Mouse (Mus musculus) forebrain, postnatal 0 days (tissue): ENCODE data around the gene Radil. TPM values are rescaled to one million over a fixed set of nuclear protein-coding genes. Genes with fewer than 3 reads are reported as not detected.

Experiments
- ATAC-seq: fragments of 200-750 bp; cut with Nextera tagmentation; 2 replicates; pipeline ENCODE4 v1.8.0; 2017; ENCODE audit warnings: mild to moderate bottlenecking, moderate library complexity
- DNase-seq: peaks from one replicate; pipeline ENCODE4 v3.0.0-alpha.2; 2015
- H3K27ac ChIP-seq: fragments of 300-500 bp; sonication (generic); 2 replicates; pipeline ENCODE4 v1.5.1; 2014; ENCODE audit warnings: low read depth, mild to moderate bottlenecking, antibody characterized with exemption, low read length, moderate library complexity, mixed read lengths
- H3K27me3 ChIP-seq: fragments of 300-500 bp; sonication (generic); 2 replicates; pipeline ENCODE4 v1.6.1; 2014; ENCODE audit warnings: mild to moderate bottlenecking, low read length, mixed read lengths; ENCODE audit not compliant: insufficient read depth
- H3K36me3 ChIP-seq: fragments of 300-500 bp; sonication (generic); 2 replicates; pipeline ENCODE4 v1.6.1; 2014; ENCODE audit warnings: mild to moderate bottlenecking, moderate library complexity; ENCODE audit not compliant: insufficient read depth
- H3K4me1 ChIP-seq: fragments of 300-500 bp; sonication (generic); 2 replicates; pipeline ENCODE4 v1.6.1; 2014; ENCODE audit warnings: antibody characterized with exemption; ENCODE audit not compliant: insufficient read depth
- H3K4me2 ChIP-seq: fragments of 300-500 bp; sonication (generic); 2 replicates; pipeline ENCODE4 v1.6.1; 2014; ENCODE audit warnings: low read depth, mild to moderate bottlenecking, moderate library complexity
- H3K4me3 ChIP-seq: fragments of 300-500 bp; sonication (generic); 2 replicates; pipeline ENCODE4 v1.5.1; 2014; ENCODE audit warnings: low read depth, low read length, mixed read lengths
- H3K9ac ChIP-seq: fragments of 300-500 bp; sonication (generic); 2 replicates; pipeline ENCODE4 v1.6.1; 2014; ENCODE audit warnings: mild to moderate bottlenecking
- H3K9me3 ChIP-seq: fragments of 300-500 bp; sonication (generic); 2 replicates; pipeline ENCODE4 v1.6.1; 2016; ENCODE audit warnings: low read length
- CTCF ChIP-seq: sonication (generic); IDR thresholded peaks from 2 replicates; pipeline ENCODE4 v1.5.1; 2016; ENCODE audit warnings: antibody characterized with exemption, control low read depth, low read depth
- WGBS: fragments of 180-500 bp; shearing (Covaris S2); extraction: QIAGEN DNeasy Blood & Tissue Kit; methylation state at CpG from one replicate; pipeline ENCODE4 v1.1.7; 2014; 5-methylcytosine and 5-hydroxymethylcytosine counted together
- polyA plus RNA-seq: library from polyadenylated mRNA; unstranded; fragments of >200 nt; fragmentation: Nextera tagmentation; extraction: Ambion mirVana; gene quantifications from 2 replicates; pipeline ENCODE4 v1.2.1, GENCODE M21; 2015
- total RNA-seq: library from RNA; depleted of rRNA; stranded (reverse); fragments of >200 nt; gene quantifications from 2 replicates; pipeline ENCODE4 v1.2.3, GENCODE M21; 2014

Radil gene
- total and polyA plus RNA-seq, 2 experiments from 2014 or later: 10.4 to 10.8 TPM

GRCm38 (mm10) chr5:142581517-142581916 lies 30.6 kb upstream of the Radil start:
- Histone ChIP-seq H3K9ac (no peak overlapping the region), H3K4me1 (0 out of 2 replicates have a peak, but pooled peaks cover 5% of the 10 kb centered on the region), H3K4me2 (no peak overlapping the region), H3K36me3 (peaks cover 9% of the 10 kb centered on the region), H3K9me3 (no peaks in the 10 kb centered on the region), H3K4me3 (no peak overlapping the region), H3K27me3 (no peaks in the 10 kb centered on the region), H3K27ac (no peak overlapping the region)
- ATAC-seq: peak; percentile 63
- DNase-seq: peak; percentile 84
- TF ChIP-seq CTCF: peak; percentile 96
- WGBS: 17% methylated on average over 5 of the region's 5 CpGs

DNA sequence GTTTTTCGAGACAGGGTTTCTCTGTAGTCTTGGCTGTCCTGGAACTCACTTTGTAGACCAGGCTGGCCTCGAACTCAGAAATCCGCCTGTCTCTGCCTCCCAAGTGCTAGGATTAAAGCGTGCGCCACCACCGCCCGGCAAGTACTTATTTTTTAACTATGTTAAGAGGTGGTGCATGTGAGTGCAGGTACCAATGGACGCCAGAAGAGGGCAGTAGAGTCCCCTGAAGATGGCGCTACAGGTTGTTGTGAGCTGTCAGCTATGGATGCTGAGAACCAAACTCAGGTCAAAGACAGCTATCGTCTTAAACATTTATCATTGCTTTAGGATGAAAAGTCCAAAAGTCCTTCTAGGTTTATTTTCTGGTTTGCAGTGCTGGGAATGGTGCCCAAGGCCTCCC lies 27.3 kb upstream of the Radil start:
- Histone ChIP-seq H3K27ac (no peak overlapping the region), H3K4me2 (no peak overlapping the region), H3K36me3 (peaks cover 9% of the 10 kb centered on the region), H3K9ac (no peak overlapping the region), H3K27me3 (no peaks in the 10 kb centered on the region), H3K9me3 (no peaks in the 10 kb centered on the region), H3K4me3 (no peak overlapping the region), H3K4me1 (0 out of 2 replicates have a peak, but pooled peaks cover 5% of the 10 kb centered on the region)
- ATAC-seq (no peak), DNase-seq (no peak)
- 91% methylated on average over 10 of the region's 10 CpGs for WGBS
- TF ChIP-seq CTCF: peak; percentile 21; the same call in 1 of the 2 replicates

- Histone ChIP-seq H3K4me3 (no peak overlapping the region), H3K36me3 (peaks cover 18% of the 10 kb centered on the region), H3K4me1 (0 out of 2 replicates have a peak, but pooled peaks cover 5% of the 10 kb centered on the region), H3K27ac (peak overlapping the region; percentile 50; the same call in 1 of the 2 replicates), H3K9me3 (no peaks in the 10 kb centered on the region), H3K9ac (no peak overlapping the region), H3K27me3 (no peaks in the 10 kb centered on the region), H3K4me2 (no peak overlapping the region)
- TF ChIP-seq CTCF: no peak
- WGBS: 66% methylated on average over 7 of the region's 7 CpGs
- ATAC-seq (no peak), DNase-seq (peak; percentile 53)
These were observed 25.9 kb upstream of the Radil start for GRCm38 (mm10) chr5:142576832-142577231.

DNA sequence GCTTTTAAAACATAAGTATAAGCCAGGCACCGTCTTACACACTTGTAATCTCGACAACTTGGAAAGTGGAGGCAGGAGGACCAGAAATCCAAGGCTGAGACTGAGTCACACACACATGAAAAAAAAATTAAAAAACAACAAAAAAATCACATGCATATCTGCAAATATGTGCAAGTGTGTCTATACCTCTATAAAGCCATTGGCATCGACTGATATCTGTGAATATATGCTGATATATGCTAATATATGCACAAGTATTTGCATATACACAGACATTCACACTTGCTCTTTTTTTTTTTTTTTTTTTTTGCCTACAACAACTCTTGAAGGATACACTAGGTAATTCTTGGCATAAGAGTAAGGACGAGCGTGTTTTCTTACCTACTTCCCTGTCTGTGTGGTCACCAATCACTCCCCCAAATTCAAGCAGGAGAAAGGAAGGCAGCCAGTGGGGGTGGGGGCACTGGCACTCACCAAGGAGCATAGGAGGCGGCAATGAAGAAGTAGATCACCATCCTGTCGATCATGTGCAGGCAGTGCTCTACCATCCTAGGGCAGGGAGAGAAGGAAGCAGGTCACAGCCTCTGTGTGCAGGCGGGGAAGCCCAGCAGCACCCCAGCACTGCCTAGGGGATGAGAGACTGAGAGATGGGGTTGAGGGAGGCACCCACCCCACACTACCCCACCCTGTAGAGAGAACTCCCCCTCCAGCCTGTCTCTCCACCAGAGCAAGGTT lies 23.6 kb upstream of the Radil start:
- ATAC-seq (peak; percentile 56; the same call in 1 of the 2 replicates), DNase-seq (no peak)
- Histone ChIP-seq H3K9ac (no peak overlapping the region), H3K9me3 (no peaks in the 10 kb centered on the region), H3K36me3 (peaks cover 23% of the 10 kb centered on the region), H3K27me3 (no peaks in the 10 kb centered on the region), H3K4me2 (no peak overlapping the region), H3K27ac (peak overlapping the region; percentile 59; the same call in 1 of the 2 replicates), H3K4me1 (0 out of 2 replicates have a peak, but pooled peaks cover 5% of the 10 kb centered on the region), H3K4me3 (no peak overlapping the region)
- WGBS: 46% methylated on average over 8 of the region's 8 CpGs
- TF ChIP-seq CTCF: no peak

GRCm38 (mm10) chr5:142564606-142565005 lies 13.7 kb upstream of the Radil start:
- TF ChIP-seq CTCF: no peak
- DNase-seq (no peak), ATAC-seq (no peak)
- H3K9ac ChIP-seq: no peak overlapping the region
- no peaks in the 10 kb centered on the region for H3K9me3 ChIP-seq
- H3K4me2 ChIP-seq: no peak overlapping the region
- 100% methylated on average over 1 of the region's 1 CpGs for WGBS
- no peaks in the 10 kb centered on the region for H3K4me1 ChIP-seq
- H3K4me3 ChIP-seq: no peak overlapping the region
- no peak overlapping the region for H3K27ac ChIP-seq
- H3K27me3 ChIP-seq: no peaks in the 10 kb centered on the region
- peaks cover 47% of the 10 kb centered on the region for H3K36me3 ChIP-seq

GRCm38 (mm10) chr5:142560261-142560660 lies 9.4 kb upstream of the Radil start:
- 61% methylated on average over 7 of the region's 7 CpGs for WGBS
- ATAC-seq: no peak
- no peak for TF ChIP-seq CTCF

GRCm38 (mm10) chr5:142557397-142558067 lies 6.6 kb upstream of the Radil start:
- Histone ChIP-seq H3K9me3 (no peaks in the 10 kb centered on the region), H3K27me3 (no peaks in the 10 kb centered on the region), H3K36me3 (no peaks in the 10 kb centered on the region), H3K9ac (no peak overlapping the region), H3K4me2 (no peak overlapping the region), H3K27ac (no peak overlapping the region), H3K4me3 (no peak overlapping the region), H3K4me1 (no peaks in the 10 kb centered on the region)
- TF ChIP-seq CTCF: peak; percentile 95
- DNase-seq (peak; percentile 93), ATAC-seq (peak; percentile 91)
- WGBS: 26% methylated on average over 16 of the region's 21 CpGs

More at GRCm38 (mm10) chr5:142560261-142560660, 9.4 kb upstream of the Radil start:
- Histone ChIP-seq H3K27ac (no peak overlapping the region), H3K9me3 (no peaks in the 10 kb centered on the region), H3K4me3 (no peak overlapping the region), H3K9ac (no peak overlapping the region), H3K4me2 (no peak overlapping the region), H3K36me3 (peaks cover 19% of the 10 kb centered on the region), H3K4me1 (no peaks in the 10 kb centered on the region), H3K27me3 (no peaks in the 10 kb centered on the region)
- no peak for DNase-seq
